Mouse (Mus musculus) bone marrow macrophage, adult 2 months (primary cell): Measurements from ENCODE around the gene Prcp.

Experiments
- CTCF ChIP-seq: IDR thresholded peaks from 2 replicates; pipeline ENCODE4 v1.5.1; 2012; ENCODE audit warnings: low read depth, mild to moderate bottlenecking, low read length, moderate library complexity
- POLR2A ChIP-seq: IDR thresholded peaks from 2 replicates; pipeline ENCODE4 v1.6.1; 2012; ENCODE audit warnings: mild to moderate bottlenecking, low read depth, low read length, borderline replicate concordance

DNA sequence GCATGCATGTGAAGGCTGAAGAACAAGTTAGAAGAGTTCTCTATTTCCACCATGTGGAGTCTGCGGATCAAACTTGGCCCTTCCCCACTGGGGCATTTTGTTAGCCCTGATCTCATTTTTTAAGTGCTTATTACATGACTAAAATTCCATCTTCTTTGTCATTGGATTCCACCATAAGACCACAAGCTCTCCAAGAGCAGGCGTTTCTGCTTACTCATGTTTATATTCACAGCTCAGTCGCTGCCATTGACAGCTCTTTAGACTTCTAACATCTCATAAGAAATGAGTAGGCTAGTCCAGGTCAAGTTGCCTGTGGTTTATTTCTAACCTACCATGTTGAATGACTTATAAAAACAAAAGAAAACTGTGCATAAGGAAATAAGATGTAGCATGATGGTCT, 48.0 kb upstream of the Prcp start:
- no peak for TF ChIP-seq CTCF
- TF ChIP-seq POLR2A: no peak
